In the genomic region with DNA sequence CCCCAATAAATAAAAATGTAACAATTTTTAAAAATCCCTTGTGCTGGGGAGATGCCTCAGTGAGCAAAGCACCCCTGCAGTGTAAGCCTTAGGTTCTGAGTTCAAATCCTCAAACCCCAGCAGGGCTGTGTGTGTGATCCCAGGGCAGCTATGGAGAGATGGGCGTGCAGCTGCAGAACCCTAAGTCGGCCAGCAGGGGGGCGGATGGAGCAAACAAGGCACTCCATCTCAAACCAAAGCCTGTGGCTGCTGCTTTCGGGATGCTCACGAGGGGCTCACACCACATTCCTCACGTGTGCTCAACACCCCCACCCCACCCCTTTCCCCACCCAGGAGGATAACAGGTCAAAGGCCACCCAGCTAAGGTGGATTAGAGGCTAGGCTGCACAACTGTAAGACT, we compare ENCODE assay signal across 7 mouse cellular contexts. TPM values are rescaled to one million over a fixed set of nuclear protein-coding genes. Genes with fewer than 3 reads are reported as not detected.
DNase-seq lines count a peak whose midpoint lies in the region; ATAC-seq and TF ChIP-seq lines count a peak whose summit lies in the region.

No protein-coding gene starts in this region.

- no peak for TF ChIP-seq POLR2A in cortical plate, adult 2 months (IDR thresholded peaks at IDR 0.05; ENCODE audit: extremely low read depth, insufficient read depth, low read length)

- no peak overlapping the region for H3K27ac ChIP-seq in cortical plate, adult 2 months (ENCODE audit: insufficient read depth, low read length)
- no peak overlapping the region for H3K27ac ChIP-seq in kidney, postnatal 0 days
- no peak overlapping the region for H3K27ac ChIP-seq in lung, embryonic 14.5 days (ENCODE audit: low read depth)

- no peaks in the 10 kb centered on the region for H3K9me3 ChIP-seq in kidney, postnatal 0 days (replicated peaks; ENCODE audit: low read length)
- H3K9me3 ChIP-seq in lung, embryonic 14.5 days (ENCODE audit: low read depth, low read length) = no peaks in the 10 kb centered on the region

- H3K4me1 ChIP-seq in cortical plate, adult 2 months (ENCODE audit: control insufficient read depth, insufficient read depth, low read length) = no peaks in the 10 kb centered on the region
- 0 out of 2 replicates have a peak, but pooled peaks cover 4% of the 10 kb centered on the region for H3K4me1 ChIP-seq in kidney, postnatal 0 days (replicated peaks; ENCODE audit: insufficient read depth, low read length)
- H3K4me1 ChIP-seq in lung, embryonic 14.5 days (ENCODE audit: insufficient read depth) = peaks cover 4% of the 10 kb centered on the region

- peaks cover 24% of the 10 kb centered on the region for H3K36me3 ChIP-seq in kidney, postnatal 0 days (ENCODE audit: insufficient read depth, low read length)
- peaks cover 83% of the 10 kb centered on the region for H3K36me3 ChIP-seq in lung, embryonic 14.5 days (ENCODE audit: insufficient read depth)

- no peaks in the 10 kb centered on the region for H3K27me3 ChIP-seq in kidney, postnatal 0 days (ENCODE audit: insufficient read depth, low read length)
- no peaks in the 10 kb centered on the region for H3K27me3 ChIP-seq in lung, embryonic 14.5 days (ENCODE audit: insufficient read depth, low read length)

- intact Hi-C loops in gastrocnemius, postnatal 36 days (cut with DNase I) = no loop called here

- H3K9ac ChIP-seq in kidney, postnatal 0 days (ENCODE audit: low read depth, low read length) = no peak overlapping the region
- no peak overlapping the region; the same call in 1 of the 2 replicates for H3K9ac ChIP-seq in lung, embryonic 14.5 days

- ATAC-seq in CD4-positive, CD25-positive, alpha-beta regulatory T cell, adult 4 months = peak; percentile 66
- ATAC-seq in kidney, postnatal 0 days (replicated peaks; ENCODE audit: low FRiP score, low read depth) = peak; percentile 57
- ATAC-seq in lung, embryonic 14.5 days (ENCODE audit: insufficient read depth) = peak; percentile 47

- TF ChIP-seq CTCF in cortical plate, adult 2 months (IDR thresholded peaks at IDR 0.05; ENCODE audit: extremely low read depth, insufficient read depth, low read length) = peak; percentile 66
- peak; percentile 78 for TF ChIP-seq CTCF in kidney, postnatal 0 days (IDR thresholded peaks at IDR 0.05; ENCODE audit: low read depth)
- TF ChIP-seq CTCF in lung, embryonic 14.5 days (IDR thresholded peaks at IDR 0.05; ENCODE audit: low read depth) = peak; percentile 84

- no peak overlapping the region for H3K4me3 ChIP-seq in cortical plate, adult 2 months (ENCODE audit: insufficient read depth, low read length)
- no peak overlapping the region for H3K4me3 ChIP-seq in kidney, postnatal 0 days (replicated peaks; ENCODE audit: low read depth, low read length)
- H3K4me3 ChIP-seq in lung, embryonic 14.5 days (ENCODE audit: low read depth, low read length) = no peak overlapping the region

- DNase-seq in NIH3T3 (ENCODE audit: low read depth) = peak; percentile 72
- peak; percentile 60 for DNase-seq in gastrocnemius, postnatal 36 days
- peak; percentile 82 for DNase-seq in kidney, postnatal 0 days (ENCODE audit: low spot score)
- peak; percentile 75 for DNase-seq in lung, embryonic 14.5 days
- peak; percentile 78 for DNase-seq in retina, postnatal 1 day

- no peak overlapping the region for H3K4me2 ChIP-seq in kidney, postnatal 0 days (ENCODE audit: low read length)
- no peak overlapping the region for H3K4me2 ChIP-seq in lung, embryonic 14.5 days

- 7% methylated on average over 6 of the region's 6 CpGs for WGBS in kidney, postnatal 0 days
- 15% methylated on average over 6 of the region's 6 CpGs for WGBS in lung, embryonic 14.5 days

RNA-seq across cellular contexts. Expression of a gene that starts 11.6 kb away (rescaled TPM):
- not detected for polyA plus RNA-seq in CD4-positive, CD25-positive, alpha-beta regulatory T cell, adult 4 months (2017; shearing (Covaris generic))
- polyA plus RNA-seq in cortical plate, adult 2 months (2012; rRNA removed) = 6.1 and 6.2 TPM in 2 replicates
- 10 to 100 TPM; 12.7 to 13.3 TPM for total RNA-seq in gastrocnemius, postnatal 36 days (2021)
- polyA plus RNA-seq in kidney, postnatal 0 days (2015; fragmentation: Nextera tagmentation; extraction: Ambion mirVana) = 10.1 and 10.3 TPM in 2 replicates
- polyA plus RNA-seq in lung, embryonic 14.5 days (2014; fragmentation: Nextera tagmentation; extraction: Ambion mirVana) = 16.4 TPM in 2 replicates

RNA-seq across cellular contexts. Expression of a gene that starts 26.8 kb away (rescaled TPM):
- polyA plus RNA-seq in CD4-positive, CD25-positive, alpha-beta regulatory T cell, adult 4 months (2017; shearing (Covaris generic)) = 10 to 100 TPM in 1 of 2 experiments, 1 to 10 TPM in 1; 6.5 to 13.5 TPM
- 2.3 and 3.3 TPM in 2 replicates for polyA plus RNA-seq in cortical plate, adult 2 months (2012; rRNA removed)
- 1 to 10 TPM in 1 of 2 experiments, under 1 TPM in 1; 0.64 to 1.8 TPM for total RNA-seq in gastrocnemius, postnatal 36 days (2021)
- polyA plus RNA-seq in kidney, postnatal 0 days (2015; fragmentation: Nextera tagmentation; extraction: Ambion mirVana) = 55.1 and 61.1 TPM in 2 replicates
- polyA plus RNA-seq in lung, embryonic 14.5 days (2014; fragmentation: Nextera tagmentation; extraction: Ambion mirVana) = 159 and 173 TPM in 2 replicates

RNA-seq across cellular contexts. Expression of a gene that starts 48.4 kb away (rescaled TPM):
- not detected for polyA plus RNA-seq in CD4-positive, CD25-positive, alpha-beta regulatory T cell, adult 4 months (2017; shearing (Covaris generic))
- not detected in 2 replicates for polyA plus RNA-seq in cortical plate, adult 2 months (2012; rRNA removed)
- not detected for total RNA-seq in gastrocnemius, postnatal 36 days (2021)
- polyA plus RNA-seq in kidney, postnatal 0 days (2015; fragmentation: Nextera tagmentation; extraction: Ambion mirVana) = 5.6 and 6.1 TPM in 2 replicates
- polyA plus RNA-seq in lung, embryonic 14.5 days (2014; fragmentation: Nextera tagmentation; extraction: Ambion mirVana) = 1.3 and 1.9 TPM in 2 replicates
